Mouse (Mus musculus) lung, embryonic 14.5 days (tissue): Measurements from ENCODE around the gene Igf2bp3. TPM values are rescaled to one million over a fixed set of nuclear protein-coding genes. Genes with fewer than 3 reads are reported as not detected.

Source experiments
- ATAC-seq: fragments of 200-750 bp; cut with Nextera tagmentation; 2 replicates; pipeline ENCODE4 v1.8.0; 2017; ENCODE audit warnings: mild to moderate bottlenecking, moderate TSS enrichment, moderate library complexity; ENCODE audit not compliant: insufficient read depth
- DNase-seq: peaks from one replicate; pipeline ENCODE4 v3.0.0-alpha.2; 2015
- H3K27ac ChIP-seq: fragments of 300-500 bp; sonication (generic); 2 replicates; pipeline ENCODE4 v1.5.1; 2014; ENCODE audit warnings: low read depth, mild to moderate bottlenecking, moderate library complexity
- H3K27me3 ChIP-seq: fragments of 300-500 bp; sonication (generic); 2 replicates; pipeline ENCODE4 v1.6.1; 2014; ENCODE audit warnings: low read length, control low read depth; ENCODE audit not compliant: insufficient read depth
- H3K36me3 ChIP-seq: fragments of 300-500 bp; sonication (generic); 2 replicates; pipeline ENCODE4 v1.6.1; 2014; ENCODE audit warnings: control low read depth; ENCODE audit not compliant: insufficient read depth
- H3K4me1 ChIP-seq: fragments of 300-500 bp; sonication (generic); 2 replicates; pipeline ENCODE4 v1.6.1; 2014; ENCODE audit warnings: antibody characterized with exemption, control low read depth; ENCODE audit not compliant: insufficient read depth
- H3K4me2 ChIP-seq: fragments of 300-500 bp; sonication (generic); 2 replicates; pipeline ENCODE4 v1.6.1; 2014; ENCODE audit warnings: mild to moderate bottlenecking
- H3K4me3 ChIP-seq: fragments of 300-500 bp; sonication (generic); 2 replicates; pipeline ENCODE4 v1.5.1; 2014; ENCODE audit warnings: low read depth, low read length
- H3K9ac ChIP-seq: fragments of 300-500 bp; sonication (generic); 2 replicates; pipeline ENCODE4 v1.6.1; 2014
- H3K9me3 ChIP-seq: fragments of 300-500 bp; sonication (generic); 2 replicates; pipeline ENCODE4 v1.6.1; 2016; ENCODE audit warnings: low read depth, low read length, control low read depth
- CTCF ChIP-seq: IDR thresholded peaks from 2 replicates; pipeline ENCODE4 v1.5.1; 2016; ENCODE audit warnings: antibody characterized with exemption, low read depth
- WGBS: fragments of 180-500 bp; shearing (Covaris S2); extraction: QIAGEN DNeasy Blood & Tissue Kit; methylation state at CpG from one replicate; pipeline ENCODE4 v1.1.7; 2014; 5-methylcytosine and 5-hydroxymethylcytosine counted together
- polyA plus RNA-seq: library from polyadenylated mRNA; unstranded; fragments of >200 nt; fragmentation: Nextera tagmentation; extraction: Ambion mirVana; gene quantifications from 2 replicates; pipeline ENCODE4 v1.2.1, GENCODE M21; 2014

Igf2bp3 gene
- polyA plus RNA-seq, 1 experiment from 2014 or later: 67.5 TPM

DNA sequence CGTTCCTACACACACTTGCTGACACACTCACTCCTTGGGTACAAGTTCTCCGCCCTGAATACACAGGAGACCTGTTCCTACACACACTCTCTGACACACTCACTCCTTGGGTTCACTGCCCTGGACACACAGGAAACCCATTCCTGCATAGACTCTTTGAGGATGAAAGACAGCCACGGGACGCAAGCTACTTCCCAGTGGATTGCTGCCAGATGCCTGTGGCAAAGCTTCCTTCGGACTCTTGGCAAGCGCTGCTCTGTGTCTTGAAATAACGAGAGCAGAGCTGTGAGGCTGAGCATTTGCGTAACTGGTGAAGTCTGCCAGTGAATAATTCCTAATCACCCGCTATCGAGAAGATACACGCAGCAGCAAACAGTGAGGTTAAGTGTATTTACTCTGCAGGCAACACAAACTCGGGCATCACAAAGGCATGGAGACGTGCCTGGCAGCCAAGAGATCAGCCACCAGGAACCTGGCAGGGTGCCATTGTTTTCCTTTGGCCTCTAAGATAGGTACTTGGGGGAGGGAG is 117.8 kb downstream of the Igf2bp3 start:
- DNase-seq (peak; percentile 94), ATAC-seq (peak; percentile 83)
- WGBS: 23% methylated on average over 13 of the region's 13 CpGs
- no peak overlapping the region for H3K4me3 ChIP-seq
- H3K36me3 ChIP-seq: peaks cover 51% of the 10 kb centered on the region
- H3K9me3 ChIP-seq: no peaks in the 10 kb centered on the region
- TF ChIP-seq CTCF: no peak
- no peaks in the 10 kb centered on the region for H3K27me3 ChIP-seq
- H3K4me1 ChIP-seq: peaks cover 15% of the 10 kb centered on the region
- no peak overlapping the region for H3K9ac ChIP-seq
- peak overlapping the region; percentile 31; the same call in 1 of the 2 replicates for H3K4me2 ChIP-seq
- peak overlapping the region; percentile 81 for H3K27ac ChIP-seq

DNA sequence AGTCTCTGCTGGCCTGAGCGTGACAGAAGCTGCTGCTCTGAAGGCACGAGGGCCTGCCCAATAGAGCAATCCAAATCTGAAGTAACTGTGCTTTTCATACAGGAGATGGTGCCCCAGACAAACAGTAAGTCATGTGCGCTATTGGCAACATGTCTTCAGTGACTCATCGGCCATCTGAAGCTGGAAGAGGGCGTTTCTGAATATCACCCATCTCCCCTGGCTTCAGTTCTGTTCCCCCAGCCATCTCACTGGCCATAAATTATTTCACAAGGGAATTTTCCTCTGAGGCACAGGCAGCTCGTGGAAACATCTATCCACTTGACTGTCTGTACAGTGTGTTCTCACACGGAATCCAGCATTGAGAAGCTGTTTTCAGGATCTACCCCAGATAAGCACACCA is 118.3 kb downstream of the Igf2bp3 start:
- Histone ChIP-seq H3K36me3 (peaks cover 54% of the 10 kb centered on the region), H3K4me3 (no peak overlapping the region), H3K4me1 (peaks cover 15% of the 10 kb centered on the region), H3K27me3 (no peaks in the 10 kb centered on the region), H3K4me2 (no peak overlapping the region), H3K9me3 (no peaks in the 10 kb centered on the region), H3K9ac (no peak overlapping the region), H3K27ac (peak overlapping the region; percentile 81)
- 71% methylated on average over 7 of the region's 7 CpGs for WGBS
- DNase-seq (peak; percentile 40), ATAC-seq (0 out of 2 replicates have a peak, but pooled peaks have one; percentile 18)
- TF ChIP-seq CTCF: no peak

DNA sequence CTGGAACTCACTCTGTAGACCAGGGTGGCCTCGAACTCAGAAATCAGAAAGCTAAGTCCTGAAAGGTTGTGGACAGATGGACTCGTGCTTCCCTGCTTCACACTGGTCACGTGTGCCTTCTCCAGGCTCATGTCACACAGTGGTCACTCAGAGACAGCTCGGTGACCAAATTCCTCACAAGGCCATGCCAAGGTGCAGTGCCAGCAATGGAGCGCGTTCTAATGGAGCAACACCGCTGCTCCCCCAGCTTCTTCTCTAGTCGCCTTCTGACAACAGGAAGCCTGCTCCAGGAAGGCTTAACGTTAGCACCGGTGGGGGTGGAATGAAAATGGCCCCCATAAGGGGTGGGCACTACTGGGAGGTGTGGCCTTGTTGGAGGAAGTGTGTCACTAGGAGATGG is 119.8 kb downstream of the Igf2bp3 start:
- H3K4me1 ChIP-seq: peaks cover 15% of the 10 kb centered on the region
- no peaks in the 10 kb centered on the region for H3K27me3 ChIP-seq
- DNase-seq (no peak), ATAC-seq (no peak)
- WGBS: 87% methylated on average over 10 of the region's 10 CpGs
- H3K4me3 ChIP-seq: no peak overlapping the region
- H3K36me3 ChIP-seq: peaks cover 68% of the 10 kb centered on the region
- TF ChIP-seq CTCF: no peak
- no peaks in the 10 kb centered on the region for H3K9me3 ChIP-seq
- no peak overlapping the region for H3K4me2 ChIP-seq
- H3K27ac ChIP-seq: no peak overlapping the region
- H3K9ac ChIP-seq: no peak overlapping the region

DNA sequence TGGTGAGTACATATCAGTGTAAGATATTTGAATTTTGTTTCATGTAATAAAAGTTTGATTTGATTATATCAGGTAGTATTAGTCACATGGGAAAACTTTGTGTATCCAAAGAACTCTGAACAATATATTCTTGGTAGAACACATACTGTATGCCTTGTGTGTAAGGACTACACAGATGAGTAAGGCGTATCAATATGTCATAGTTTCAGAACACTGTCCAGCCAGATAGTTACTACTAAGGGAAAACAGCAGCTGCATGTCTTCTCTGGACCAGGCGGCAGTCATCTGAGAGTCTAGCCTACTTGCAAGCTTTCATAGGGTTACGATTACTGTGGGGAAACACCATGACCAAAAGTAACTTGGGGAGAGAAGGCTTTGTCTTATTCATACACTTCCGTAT is 131.7 kb downstream of the Igf2bp3 start:
- Histone ChIP-seq H3K27ac (no peak overlapping the region), H3K9me3 (no peaks in the 10 kb centered on the region), H3K4me3 (no peak overlapping the region), H3K36me3 (peaks cover 59% of the 10 kb centered on the region), H3K27me3 (no peaks in the 10 kb centered on the region), H3K4me2 (no peak overlapping the region), H3K4me1 (no peaks in the 10 kb centered on the region), H3K9ac (no peak overlapping the region)
- TF ChIP-seq CTCF: no peak
- ATAC-seq (no peak), DNase-seq (no peak)
- 89% methylated on average over 4 of the region's 4 CpGs for WGBS

DNA sequence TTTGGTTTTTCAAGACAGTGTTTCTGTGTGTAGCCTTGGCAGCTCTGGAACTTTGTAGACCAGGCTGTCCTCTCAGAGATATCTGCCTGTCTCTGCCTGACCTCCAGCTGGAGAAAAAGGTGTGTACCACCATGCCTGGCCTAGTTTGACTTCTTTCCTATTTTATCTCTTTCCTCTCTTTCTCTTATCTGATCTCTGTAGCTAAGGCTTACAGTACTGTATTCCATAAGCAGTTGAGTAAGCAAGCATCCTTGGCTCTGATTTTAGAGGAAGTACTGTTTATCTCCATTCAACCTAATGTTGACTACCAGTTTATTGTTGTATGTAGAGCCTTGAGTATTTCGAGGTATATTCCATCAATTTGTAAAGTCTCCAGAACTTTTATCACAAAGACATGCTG is 135.4 kb downstream of the Igf2bp3 start:
- no peaks in the 10 kb centered on the region for H3K9me3 ChIP-seq
- H3K27ac ChIP-seq: no peak overlapping the region
- no peaks in the 10 kb centered on the region for H3K27me3 ChIP-seq
- no peak overlapping the region for H3K4me2 ChIP-seq
- H3K4me1 ChIP-seq: 0 out of 2 replicates have a peak, but pooled peaks cover 4% of the 10 kb centered on the region
- TF ChIP-seq CTCF: no peak
- H3K36me3 ChIP-seq: peaks cover 25% of the 10 kb centered on the region
- no peak overlapping the region for H3K9ac ChIP-seq
- H3K4me3 ChIP-seq: no peak overlapping the region
- ATAC-seq (no peak), DNase-seq (no peak)
- 81% methylated on average over 1 of the region's 1 CpGs for WGBS

DNA sequence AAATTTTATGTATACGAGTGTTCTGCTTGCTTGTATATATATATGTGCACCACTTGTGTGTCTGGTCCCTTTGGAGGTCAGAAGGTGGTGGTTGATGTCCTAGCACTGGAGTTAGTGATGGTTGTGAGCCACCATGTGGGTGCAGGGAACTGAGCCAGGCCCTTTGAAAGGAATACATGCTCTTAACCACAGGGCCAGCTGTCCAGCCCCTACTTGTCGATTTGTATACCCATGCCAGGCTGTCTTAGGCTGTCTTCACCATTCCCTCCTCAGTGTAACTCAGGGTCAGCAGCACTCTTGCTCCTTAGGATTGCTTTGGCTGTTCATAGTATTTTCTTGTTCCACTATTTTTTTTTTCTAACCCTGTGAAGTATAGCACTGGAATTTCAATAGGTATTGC is 136.9 kb downstream of the Igf2bp3 start:
- Histone ChIP-seq H3K27ac (no peak overlapping the region), H3K36me3 (peaks cover 15% of the 10 kb centered on the region), H3K4me2 (no peak overlapping the region), H3K4me3 (no peak overlapping the region), H3K27me3 (no peaks in the 10 kb centered on the region), H3K9ac (no peak overlapping the region), H3K4me1 (peaks cover 4% of the 10 kb centered on the region; the same call in 1 of the 2 replicates), H3K9me3 (no peaks in the 10 kb centered on the region)
- no peak for TF ChIP-seq CTCF
- DNase-seq (no peak), ATAC-seq (no peak)
- WGBS: 81% methylated on average over 2 of the region's 2 CpGs

DNA sequence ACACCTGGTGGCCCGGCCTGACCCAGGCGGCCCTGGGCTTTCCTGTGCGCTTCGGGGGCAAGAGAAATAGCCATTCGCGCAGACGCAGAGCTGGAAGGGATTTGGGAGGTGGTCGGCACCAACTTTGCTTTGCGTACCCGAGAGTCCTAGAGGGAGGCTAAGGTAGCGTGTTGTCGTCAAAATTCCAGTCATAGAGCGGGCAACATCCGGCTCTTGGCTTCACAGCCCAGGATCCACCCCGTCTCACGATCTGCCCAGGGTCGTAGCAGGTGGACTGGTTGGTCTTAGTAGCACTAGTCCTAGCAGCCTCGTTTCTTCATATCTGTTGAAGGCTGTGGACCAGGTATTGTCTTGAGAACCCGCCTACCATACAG is 140.7 kb downstream of the Igf2bp3 start:
- Histone ChIP-seq H3K36me3 (no peaks in the 10 kb centered on the region), H3K4me3 (peak overlapping the region; percentile 96), H3K27me3 (no peaks in the 10 kb centered on the region), H3K27ac (peak overlapping the region; percentile 86), H3K4me1 (peaks cover 4% of the 10 kb centered on the region; the same call in 1 of the 2 replicates), H3K4me2 (peak overlapping the region; percentile 92), H3K9ac (peak overlapping the region; percentile 93), H3K9me3 (no peaks in the 10 kb centered on the region)
- DNase-seq: no peak
- peak; percentile 77 for ATAC-seq
- TF ChIP-seq CTCF: no peak
- WGBS: 1% methylated on average over 19 of the region's 19 CpGs
